9 mouse cellular contexts compared by ENCODE assay signal in the genomic region with DNA sequence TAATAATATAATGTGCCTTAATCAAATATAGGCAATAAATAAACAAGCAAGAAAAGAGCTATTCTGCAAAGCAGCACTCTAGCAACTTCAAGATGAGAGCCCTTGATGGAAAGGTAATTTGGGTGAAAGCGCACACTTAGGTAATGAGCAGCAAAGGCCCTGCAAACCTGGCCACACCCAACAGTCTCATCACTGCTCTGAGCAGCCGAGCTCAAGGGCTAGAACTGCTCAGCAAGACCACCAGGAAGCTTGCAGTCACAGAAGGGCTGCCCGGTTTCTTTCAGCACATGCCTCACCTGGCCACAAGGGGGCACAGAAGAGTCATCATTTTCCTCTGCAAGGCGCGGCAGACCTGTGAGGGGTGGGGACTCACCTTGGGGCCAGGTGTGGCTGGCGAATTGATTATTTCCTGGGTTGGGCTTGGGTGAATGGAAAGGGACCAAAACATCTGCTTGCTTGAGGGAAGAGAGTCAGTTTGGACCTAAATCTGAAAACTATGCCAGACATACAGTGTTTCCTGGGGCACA.
DNase-seq lines count a peak whose midpoint lies in the region; ATAC-seq lines count a peak whose summit lies in the region.
"Had no signal": no experiment of that assay in that cellular context is flagged by ENCODE, and none has a peak within 500 bp of the region (broad histone marks: within the 10 kb centered on the region; RNA-seq: fewer than 3 reads in every experiment).

No protein-coding gene starts in this region.

- no peak overlapping the region for H3K9ac ChIP-seq in midbrain, embryonic 14.5 days (replicated peaks; ENCODE audit: low read length)
- H3K9ac ChIP-seq in midbrain, embryonic 16.5 days (ENCODE audit: low read depth, low read length): no peak overlapping the region
- H3K9ac ChIP-seq in limb, embryonic 11.5 days (ENCODE audit: low read length): no peak overlapping the region

- H3K4me1 ChIP-seq in midbrain, embryonic 14.5 days (ENCODE audit: control insufficient read depth, insufficient read depth, low read length): peaks cover 7% of the 10 kb centered on the region; the same call in 1 of the 2 replicates
- H3K4me1 ChIP-seq in midbrain, embryonic 16.5 days (ENCODE audit: control insufficient read depth, insufficient read depth, low read length): peaks cover 5% of the 10 kb centered on the region; the same call in 1 of the 2 replicates
- H3K4me1 ChIP-seq in limb, embryonic 11.5 days (ENCODE audit: control insufficient read depth, insufficient read depth, low read length): peaks cover 5% of the 10 kb centered on the region; the same call in 1 of the 2 replicates

- no peaks in the 10 kb centered on the region for H3K27me3 ChIP-seq in midbrain, embryonic 14.5 days (ENCODE audit: control insufficient read depth, insufficient read depth, low read length)
- no peaks in the 10 kb centered on the region for H3K27me3 ChIP-seq in midbrain, embryonic 16.5 days (ENCODE audit: control insufficient read depth, insufficient read depth, low read depth, low read length)
- H3K27me3 ChIP-seq in limb, embryonic 11.5 days (ENCODE audit: control insufficient read depth, insufficient read depth, low read length): no peaks in the 10 kb centered on the region

- no peaks in the 10 kb centered on the region for H3K36me3 ChIP-seq in midbrain, embryonic 14.5 days (ENCODE audit: control insufficient read depth, insufficient read depth, low read length)
- H3K36me3 ChIP-seq in midbrain, embryonic 16.5 days (ENCODE audit: control insufficient read depth, insufficient read depth, low read length): no peaks in the 10 kb centered on the region
- no peaks in the 10 kb centered on the region for H3K36me3 ChIP-seq in limb, embryonic 11.5 days (ENCODE audit: control insufficient read depth, insufficient read depth, low read length)

- H3K9me3 ChIP-seq in midbrain, embryonic 14.5 days (ENCODE audit: control insufficient read depth, low read length): no peaks in the 10 kb centered on the region
- H3K9me3 ChIP-seq in midbrain, embryonic 16.5 days (replicated peaks; ENCODE audit: control insufficient read depth, low read length, poor library complexity, severe bottlenecking): no peaks in the 10 kb centered on the region
- H3K9me3 ChIP-seq in limb, embryonic 11.5 days (ENCODE audit: control insufficient read depth, low read length): no peaks in the 10 kb centered on the region

- no peak for ATAC-seq in midbrain, embryonic 14.5 days (ENCODE audit: low FRiP score, low TSS enrichment)
- no peak for ATAC-seq in midbrain, embryonic 16.5 days
- ATAC-seq in limb, embryonic 11.5 days (ENCODE audit: insufficient number of reproducible peaks, low FRiP score, low TSS enrichment, low read depth): no peak

- WGBS in midbrain, embryonic 14.5 days: 16% methylated on average over 6 of the region's 6 CpGs
- 19% methylated on average over 6 of the region's 6 CpGs for WGBS in midbrain, embryonic 16.5 days
- WGBS in limb, embryonic 11.5 days: 13% methylated on average over 6 of the region's 6 CpGs

- H3K4me2 ChIP-seq in midbrain, embryonic 14.5 days (ENCODE audit: low read length): no peak overlapping the region
- no peak overlapping the region for H3K4me2 ChIP-seq in midbrain, embryonic 16.5 days (ENCODE audit: low read length)
- H3K4me2 ChIP-seq in limb, embryonic 11.5 days (ENCODE audit: low read depth, severe bottlenecking): no peak overlapping the region

- DNase-seq in adrenal gland, postnatal 10 days: peak; percentile 14
- no peak for DNase-seq in adrenal gland, postnatal 14 days
- peak; percentile 66 for DNase-seq in midbrain, embryonic 14.5 days
- DNase-seq in cerebellum, postnatal 36 days: peak; percentile 82 to 86
- DNase-seq in limb, embryonic 11.5 days (ENCODE audit: low spot score): peak; percentile 81
- DNase-seq in spleen, postnatal 10 days (ENCODE audit: low spot score in 2 of 2): no peak
- no peak for DNase-seq in layer of hippocampus, postnatal 10 days (ENCODE audit: low spot score in 2 of 2)

- H3K27ac ChIP-seq in midbrain, embryonic 14.5 days (replicated peaks; ENCODE audit: low read depth, low read length): no peak overlapping the region
- no peak overlapping the region for H3K27ac ChIP-seq in midbrain, embryonic 16.5 days (ENCODE audit: low read length)
- no peak overlapping the region for H3K27ac ChIP-seq in limb, embryonic 11.5 days (replicated peaks; ENCODE audit: low read depth, low read length)
- H3K27ac ChIP-seq: macrophage had no signal

- no peak overlapping the region for H3K4me3 ChIP-seq in midbrain, embryonic 14.5 days (replicated peaks; ENCODE audit: low read depth, low read length)
- H3K4me3 ChIP-seq in midbrain, embryonic 16.5 days (ENCODE audit: low read depth, low read length): no peak overlapping the region
- H3K4me3 ChIP-seq in limb, embryonic 11.5 days (ENCODE audit: low read depth, low read length): no peak overlapping the region

Comparison
In these comparisons a context has a peak if more than half of its experiments do, and no peak if none do; other contexts are left out.
1. DNase-seq: peak in adrenal gland, postnatal 10 days (single experiment), midbrain, embryonic 14.5 days (single experiment), cerebellum, postnatal 36 days (2 of 2) and limb, embryonic 11.5 days (single experiment); none in adrenal gland, postnatal 14 days (single experiment), spleen, postnatal 10 days (0 of 2) and layer of hippocampus, postnatal 10 days (0 of 2).